ENCODE assay signal across 12 mouse cellular contexts in genomic region chr11:110538206-110538605, GRCm38 (mm10).
DNase-seq lines count a peak whose midpoint lies in the region; ATAC-seq and TF ChIP-seq lines count a peak whose summit lies in the region.
"Had no signal": no experiment of that assay in that cellular context is flagged by ENCODE, and none has a peak within 500 bp of the region (broad histone marks: within the 10 kb centered on the region; RNA-seq: fewer than 3 reads in every experiment).

No protein-coding gene starts in this region.

- H3K27ac ChIP-seq in heart, adult 2 months = no peak overlapping the region
- no peak overlapping the region for H3K27ac ChIP-seq in heart, embryonic 12.5 days (ENCODE audit: poor library complexity, severe bottlenecking)
- H3K27ac ChIP-seq in liver, adult 2 months (replicated peaks; ENCODE audit: insufficient read depth, low read depth, low read length) = no peak overlapping the region
- H3K27ac ChIP-seq in liver, embryonic 11.5 days (ENCODE audit: low read depth, low read length) = no peak overlapping the region
- H3K27ac ChIP-seq: forebrain, embryonic 15.5 days; hindbrain, postnatal 0 days; limb, embryonic 15.5 days; midbrain, embryonic 12.5 days had no signal

- no peak overlapping the region for H3K4me2 ChIP-seq in heart, embryonic 12.5 days
- peak overlapping the region; percentile 51 for H3K4me2 ChIP-seq in liver, embryonic 11.5 days

- TF ChIP-seq EP300 in heart, adult 2 months (IDR thresholded peaks at IDR 0.05; ENCODE audit: insufficient read depth, low read depth, low read length) = no peak

- peaks cover 9% of the 10 kb centered on the region for H3K9me3 ChIP-seq in heart, embryonic 12.5 days (replicated peaks)
- no peaks in the 10 kb centered on the region for H3K9me3 ChIP-seq in liver, embryonic 11.5 days (ENCODE audit: control insufficient read depth, low read length)
- H3K9me3 ChIP-seq: forebrain, embryonic 15.5 days; limb, embryonic 15.5 days; midbrain, embryonic 12.5 days had no signal

- no peak for TF ChIP-seq CTCF in heart, adult 2 months (IDR thresholded peaks at IDR 0.05)
- TF ChIP-seq CTCF in liver, adult 2 months (IDR thresholded peaks at IDR 0.05; ENCODE audit: low read depth, low read length) = no peak

- no peak overlapping the region for H3K9ac ChIP-seq in heart, adult 2 months (ENCODE audit: low read depth, low read length)
- no peak overlapping the region for H3K9ac ChIP-seq in heart, embryonic 12.5 days
- H3K9ac ChIP-seq in liver, adult 2 months (ENCODE audit: low read depth, low read length) = no peak overlapping the region
- no peak overlapping the region for H3K9ac ChIP-seq in liver, embryonic 11.5 days (ENCODE audit: low read depth, low read length)
- H3K9ac ChIP-seq: forebrain, embryonic 15.5 days; limb, embryonic 15.5 days; midbrain, embryonic 12.5 days had no signal

- peak overlapping the region; percentile 30; the same call in 1 of the 2 replicates for H3K4me3 ChIP-seq in heart, adult 2 months
- no peak overlapping the region for H3K4me3 ChIP-seq in heart, embryonic 12.5 days
- no peak overlapping the region for H3K4me3 ChIP-seq in liver, adult 2 months (ENCODE audit: insufficient read depth, low read depth, low read length)
- H3K4me3 ChIP-seq in liver, embryonic 11.5 days (ENCODE audit: low read depth, low read length) = no peak overlapping the region
- H3K4me3 ChIP-seq: forebrain, embryonic 15.5 days; midbrain, embryonic 12.5 days had no signal

- no peaks in the 10 kb centered on the region for H3K27me3 ChIP-seq in heart, adult 2 months (ENCODE audit: control insufficient read depth, insufficient read depth, low read length)
- H3K27me3 ChIP-seq in heart, embryonic 12.5 days (replicated peaks) = no peaks in the 10 kb centered on the region
- H3K27me3 ChIP-seq in liver, adult 2 months (ENCODE audit: control insufficient read depth, insufficient read depth, low read length) = no peaks in the 10 kb centered on the region
- H3K27me3 ChIP-seq in liver, embryonic 11.5 days (replicated peaks; ENCODE audit: control insufficient read depth, insufficient read depth, low read length) = no peaks in the 10 kb centered on the region
- H3K27me3 ChIP-seq: forebrain, embryonic 15.5 days; limb, embryonic 15.5 days; midbrain, embryonic 12.5 days had no signal

- no peak for TF ChIP-seq POLR2A in heart, adult 2 months (IDR thresholded peaks at IDR 0.05; ENCODE audit: insufficient read depth, low read depth, low read length)
- no peak for TF ChIP-seq POLR2A in liver, adult 2 months (IDR thresholded peaks at IDR 0.05; ENCODE audit: extremely low read depth, insufficient read depth, low read length)

- peaks cover 4% of the 10 kb centered on the region for H3K4me1 ChIP-seq in heart, adult 2 months (ENCODE audit: control insufficient read depth, insufficient read depth, low read length)
- no peaks in the 10 kb centered on the region for H3K4me1 ChIP-seq in heart, embryonic 12.5 days (replicated peaks)
- no peaks in the 10 kb centered on the region; the same call in 1 of the 2 replicates for H3K4me1 ChIP-seq in liver, adult 2 months (ENCODE audit: control insufficient read depth, insufficient read depth, low read length)
- H3K4me1 ChIP-seq in liver, embryonic 11.5 days (replicated peaks; ENCODE audit: control insufficient read depth, insufficient read depth, low read length) = no peaks in the 10 kb centered on the region

- intact Hi-C loops in heart, adult 2 months (cut with DNase I) = loop anchor here (2.0 to 5.0 kb wide), 3 partner anchors 35 to 984 kb away; no protein-coding TSS in a partner anchor

- ATAC-seq in heart, embryonic 12.5 days (ENCODE audit: insufficient number of reproducible peaks, low FRiP score) = no peak
- ATAC-seq in liver, embryonic 11.5 days (replicated peaks; ENCODE audit: low FRiP score) = peak; percentile 14; the same call in 1 of the 2 replicates
- ATAC-seq in monocyte, adult 5-6 weeks (replicated peaks; ENCODE audit: insufficient number of reproducible peaks, low FRiP score, low TSS enrichment, poor library complexity, severe bottlenecking) = peak; percentile 71; the same call in 1 of the 2 replicates

- H3K79me2 ChIP-seq in heart, adult 2 months (replicated peaks; ENCODE audit: control insufficient read depth, insufficient read depth, low read length) = no peaks in the 10 kb centered on the region
- H3K79me2 ChIP-seq in liver, adult 2 months (ENCODE audit: control insufficient read depth, insufficient read depth, low read length) = no peaks in the 10 kb centered on the region

- 32% methylated on average over 10 of the region's 10 CpGs for WGBS in heart, adult 2 months
- 36% methylated on average over 10 of the region's 10 CpGs for WGBS in heart, embryonic 12.5 days
- 53% methylated on average over 10 of the region's 10 CpGs for WGBS in liver, adult 2 months
- 31% methylated on average over 10 of the region's 10 CpGs for WGBS in liver, embryonic 11.5 days

- no peak for DNase-seq in heart, adult 2 months
- peak; percentile 29 for DNase-seq in liver, adult 2 months (ENCODE audit: extremely low read depth, low read depth, low spot score)
- no peak for DNase-seq in liver
- DNase-seq in liver, embryonic 11.5 days (ENCODE audit: low spot score) = no peak
- no peak for DNase-seq in cerebellum, adult 8-10 months
- DNase-seq in Muller cell, postnatal 12 days (ENCODE audit: inconsistent ontology term) = no peak

- no peaks in the 10 kb centered on the region for H3K36me3 ChIP-seq in heart, adult 2 months (ENCODE audit: control insufficient read depth, insufficient read depth, low read length)
- H3K36me3 ChIP-seq in heart, embryonic 12.5 days = no peaks in the 10 kb centered on the region
- no peaks in the 10 kb centered on the region for H3K36me3 ChIP-seq in liver, adult 2 months (ENCODE audit: control insufficient read depth, insufficient read depth, low read length)
- H3K36me3 ChIP-seq in liver, embryonic 11.5 days (ENCODE audit: control insufficient read depth, insufficient read depth, low read length) = no peaks in the 10 kb centered on the region
- H3K36me3 ChIP-seq: forebrain, embryonic 15.5 days; limb, embryonic 15.5 days; midbrain, embryonic 12.5 days had no signal
